Mouse (Mus musculus) intestine, embryonic 16.5 days (tissue): Measurements from ENCODE around the gene Cyb5r2. TPM values are rescaled to one million over a fixed set of nuclear protein-coding genes. Genes with fewer than 3 reads are reported as not detected.
A peak's percentile ranks its signal among the peaks of the same experiment; 100 is the strongest.

Source experiments
- ATAC-seq: fragments of 200-750 bp; cut with Nextera tagmentation; 2 replicates; pipeline ENCODE4 v1.8.0; 2017; ENCODE audit warnings: moderate TSS enrichment, moderate library complexity
- H3K27ac ChIP-seq: fragments of 300-500 bp; sonication (generic); 2 replicates; pipeline ENCODE4 v1.5.1; 2014; ENCODE audit warnings: mild to moderate bottlenecking, low read length
- H3K27me3 ChIP-seq: fragments of 300-500 bp; sonication (generic); replicated peaks from 2 replicates; pipeline ENCODE4 v1.6.1; 2014; ENCODE audit warnings: low read length, control low read depth, mixed read lengths; ENCODE audit not compliant: control insufficient read depth, insufficient read depth
- H3K36me3 ChIP-seq: fragments of 300-500 bp; sonication (generic); 2 replicates; pipeline ENCODE4 v1.6.1; 2014; ENCODE audit warnings: low read length, control low read depth; ENCODE audit not compliant: control insufficient read depth, insufficient read depth
- H3K4me1 ChIP-seq: fragments of 300-500 bp; sonication (generic); 2 replicates; pipeline ENCODE4 v1.6.1; 2014; ENCODE audit warnings: low read length, control low read depth, mixed read lengths; ENCODE audit not compliant: control insufficient read depth, insufficient read depth
- H3K4me2 ChIP-seq: fragments of 300-500 bp; sonication (generic); 2 replicates; pipeline ENCODE4 v1.6.1; 2014; ENCODE audit warnings: low read depth, low read length, control low read depth
- H3K4me3 ChIP-seq: fragments of 300-500 bp; sonication (generic); 2 replicates; pipeline ENCODE4 v1.5.1; 2014; ENCODE audit warnings: mild to moderate bottlenecking, low read length
- H3K9ac ChIP-seq: fragments of 300-500 bp; sonication (generic); 2 replicates; pipeline ENCODE4 v1.6.1; 2014; ENCODE audit warnings: low read depth, low read length
- H3K9me3 ChIP-seq: fragments of 300-500 bp; sonication (generic); 2 replicates; pipeline ENCODE4 v1.6.1; 2016; ENCODE audit warnings: low read length, control low read depth; ENCODE audit not compliant: control insufficient read depth
- WGBS: fragments of 180-500 bp; shearing (Covaris S2); extraction: QIAGEN DNeasy Blood & Tissue Kit; methylation state at CpG from one replicate; pipeline ENCODE4 v1.1.7; 2014; 5-methylcytosine and 5-hydroxymethylcytosine counted together
- polyA plus RNA-seq: library from polyadenylated mRNA; unstranded; fragments of >200 nt; fragmentation: Nextera tagmentation; extraction: Ambion mirVana; gene quantifications from 2 replicates; pipeline ENCODE4 v1.2.1, GENCODE M21; 2015

Gene Cyb5r2
- polyA plus RNA-seq, 1 experiment from 2014 or later, result 0.12 TPM

DNA sequence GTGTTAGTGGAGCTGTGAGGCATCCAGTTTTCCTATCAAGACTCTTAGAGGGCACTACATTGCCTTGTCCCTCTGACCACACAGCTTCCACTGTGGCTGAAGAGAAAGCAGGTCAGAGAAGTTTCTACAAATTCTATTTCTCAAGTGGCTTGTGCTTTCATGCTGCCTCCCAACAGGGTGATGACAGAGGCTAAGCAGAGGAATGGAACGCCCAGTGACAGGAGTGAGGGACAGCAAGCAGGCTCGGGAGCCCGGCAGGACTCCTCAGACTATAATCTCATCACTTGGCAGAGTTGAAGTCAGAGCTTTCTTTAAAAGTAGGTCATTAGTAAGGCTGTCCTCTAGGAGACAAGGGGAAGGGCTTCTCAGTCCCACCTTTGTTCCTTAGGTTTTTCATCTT lies 1.9 kb downstream of the Cyb5r2 start:
- no peaks in the 10 kb centered on the region for H3K9me3 ChIP-seq
- no peaks in the 10 kb centered on the region for H3K36me3 ChIP-seq
- no peak overlapping the region for H3K4me3 ChIP-seq
- 73% methylated on average over 3 of the region's 3 CpGs for WGBS
- no peak overlapping the region for H3K9ac ChIP-seq
- ATAC-seq, result no peak
- no peak overlapping the region for H3K4me2 ChIP-seq
- no peaks in the 10 kb centered on the region for H3K27me3 ChIP-seq
- 0 out of 2 replicates have a peak, but pooled peaks cover 6% of the 10 kb centered on the region for H3K4me1 ChIP-seq
- H3K27ac ChIP-seq, result no peak overlapping the region

DNA sequence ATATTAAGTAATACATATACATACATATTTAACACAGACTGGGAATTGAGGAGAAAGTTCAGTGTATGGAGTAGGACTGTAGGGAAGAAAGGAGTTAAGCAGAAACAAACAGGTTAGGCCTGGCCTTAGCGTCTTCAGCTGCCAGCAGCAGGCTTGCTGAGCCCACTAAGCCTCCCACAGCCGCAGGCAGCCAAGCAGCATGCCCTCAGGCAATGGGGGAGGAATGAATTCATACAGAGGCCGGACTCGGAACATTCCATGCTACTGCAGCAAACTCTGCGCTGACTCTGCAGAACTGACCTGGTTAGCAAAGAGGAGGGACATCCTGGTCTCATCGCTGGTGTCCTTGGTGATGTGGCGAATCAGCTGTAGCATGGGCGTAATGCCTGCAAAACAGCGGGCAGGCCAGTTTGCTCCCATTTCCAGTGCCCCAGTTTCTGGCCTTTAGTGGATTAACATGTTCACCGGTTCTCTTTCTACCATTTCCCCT lies 5.8 kb downstream of the Cyb5r2 start:
- no peak overlapping the region for H3K9ac ChIP-seq
- no peak overlapping the region for H3K4me3 ChIP-seq
- no peaks in the 10 kb centered on the region for H3K36me3 ChIP-seq
- H3K27ac ChIP-seq, result no peak overlapping the region
- no peaks in the 10 kb centered on the region for H3K27me3 ChIP-seq
- H3K9me3 ChIP-seq, result no peaks in the 10 kb centered on the region
- WGBS, result 79% methylated on average over 10 of the region's 10 CpGs
- no peak for ATAC-seq
- no peaks in the 10 kb centered on the region for H3K4me1 ChIP-seq
- H3K4me2 ChIP-seq, result no peak overlapping the region

DNA sequence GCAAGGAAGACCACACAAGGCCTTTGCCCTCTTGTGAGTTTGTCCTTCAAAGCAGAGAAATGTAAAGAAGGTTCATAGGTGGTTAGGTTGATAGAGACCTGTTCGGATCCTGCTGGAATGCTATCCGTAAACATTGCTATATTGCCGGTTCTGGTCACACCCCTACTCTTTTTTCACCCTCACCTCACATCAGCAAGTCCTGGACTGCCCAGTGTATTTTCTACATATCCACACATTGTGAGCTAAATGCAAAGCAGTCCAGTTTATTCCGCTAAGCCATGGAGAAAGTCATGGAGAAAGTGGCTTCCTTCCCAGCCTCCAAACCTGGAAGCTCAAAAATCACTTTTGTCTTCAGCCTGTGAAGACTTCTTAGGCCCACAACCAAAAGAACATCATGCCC lies 8.1 kb downstream of the Cyb5r2 start:
- no peaks in the 10 kb centered on the region for H3K36me3 ChIP-seq
- no peak for ATAC-seq
- H3K4me2 ChIP-seq, result no peak overlapping the region
- no peaks in the 10 kb centered on the region for H3K27me3 ChIP-seq
- no peak overlapping the region for H3K4me3 ChIP-seq
- no peak overlapping the region for H3K27ac ChIP-seq
- H3K4me1 ChIP-seq, result no peaks in the 10 kb centered on the region
- H3K9me3 ChIP-seq, result no peaks in the 10 kb centered on the region
- 78% methylated on average over 4 of the region's 4 CpGs for WGBS
- H3K9ac ChIP-seq, result no peak overlapping the region

DNA sequence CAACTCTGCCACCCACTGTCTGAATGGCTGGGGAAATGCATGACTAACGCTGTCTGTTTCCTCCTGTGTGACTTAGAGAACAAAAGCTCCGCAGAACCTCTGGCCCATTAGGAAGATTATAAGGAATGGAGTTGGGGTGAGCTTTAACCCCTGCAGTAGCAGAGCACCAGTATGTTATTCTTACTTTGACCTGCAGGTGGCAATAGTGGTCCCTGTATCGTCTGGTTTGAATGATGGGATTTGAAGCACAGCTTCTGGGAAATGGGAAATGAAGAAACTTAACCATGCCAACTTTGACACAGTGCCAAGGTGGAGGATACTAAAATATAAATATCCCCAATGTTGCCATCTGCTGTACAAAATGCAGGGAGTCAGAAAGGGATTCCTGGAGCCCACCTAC lies 8.6 kb downstream of the Cyb5r2 start:
- no peak overlapping the region for H3K9ac ChIP-seq
- H3K9me3 ChIP-seq, result no peaks in the 10 kb centered on the region
- H3K36me3 ChIP-seq, result no peaks in the 10 kb centered on the region
- H3K4me1 ChIP-seq, result no peaks in the 10 kb centered on the region
- no peak overlapping the region for H3K4me3 ChIP-seq
- 7% methylated on average over 3 of the region's 3 CpGs for whole genome bisulfite sequencing
- H3K27me3 ChIP-seq, result no peaks in the 10 kb centered on the region
- no peak overlapping the region for H3K27ac ChIP-seq
- ATAC-seq, result peak; percentile 68
- H3K4me2 ChIP-seq, result no peak overlapping the region

DNA sequence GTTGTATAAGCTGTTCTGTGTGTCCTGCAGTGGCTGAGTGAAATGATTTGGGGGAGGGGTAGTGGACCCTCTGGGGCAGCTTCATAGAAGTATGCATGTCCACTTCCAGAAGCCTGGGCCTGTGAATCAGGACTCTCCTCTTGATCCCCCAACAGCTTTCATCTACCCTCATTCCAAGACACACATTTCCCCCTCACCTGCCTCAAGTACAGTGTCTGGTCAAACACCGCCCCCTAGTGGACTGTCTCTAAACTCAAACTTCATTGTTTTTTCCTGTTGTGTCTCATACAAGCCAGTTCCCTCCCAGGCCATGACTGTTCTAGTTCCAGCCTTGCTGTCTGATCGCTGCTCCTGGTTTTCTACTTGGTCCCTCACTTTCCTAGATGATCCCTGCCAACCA lies 9.9 kb downstream of the Cyb5r2 start:
- Histone ChIP-seq H3K9me3 (no peaks in the 10 kb centered on the region), H3K4me1 (no peaks in the 10 kb centered on the region), H3K4me3 (no peak overlapping the region), H3K36me3 (peaks cover 2% of the 10 kb centered on the region; the same call in 1 of the 2 replicates), H3K27ac (no peak overlapping the region), H3K4me2 (no peak overlapping the region), H3K9ac (no peak overlapping the region), H3K27me3 (no peaks in the 10 kb centered on the region)
- peak; percentile 36; the same call in 1 of the 2 replicates for ATAC-seq
- WGBS, result 18% methylated on average over 2 of the region's 2 CpGs

DNA sequence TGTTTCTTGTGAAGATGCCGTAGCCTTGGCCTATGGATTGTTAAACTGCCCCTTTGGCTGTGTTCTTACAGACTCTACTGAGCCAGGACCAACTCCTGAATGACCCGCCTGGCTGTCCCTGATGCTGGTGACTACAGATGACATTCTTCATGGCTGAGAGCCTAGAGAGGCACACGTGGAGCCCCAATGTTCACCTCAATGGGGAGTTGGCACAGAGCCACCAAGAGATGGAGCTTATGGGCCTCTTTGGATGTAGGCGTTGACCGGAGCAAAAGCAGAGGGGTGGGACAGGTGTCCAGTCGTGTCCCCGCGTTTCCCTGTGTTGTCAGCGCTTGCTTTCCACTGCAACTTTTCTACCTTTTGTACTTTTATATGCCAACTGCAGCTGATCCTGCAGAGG lies 10.4 kb downstream of the Cyb5r2 start:
- no peak overlapping the region for H3K4me2 ChIP-seq
- H3K9me3 ChIP-seq, result no peaks in the 10 kb centered on the region
- no peaks in the 10 kb centered on the region for H3K4me1 ChIP-seq
- peaks cover 4% of the 10 kb centered on the region; the same call in 1 of the 2 replicates for H3K36me3 ChIP-seq
- H3K9ac ChIP-seq, result no peak overlapping the region
- WGBS, result 87% methylated on average over 9 of the region's 9 CpGs
- H3K4me3 ChIP-seq, result no peak overlapping the region
- ATAC-seq, result no peak
- H3K27me3 ChIP-seq, result no peaks in the 10 kb centered on the region
- no peak overlapping the region for H3K27ac ChIP-seq

DNA sequence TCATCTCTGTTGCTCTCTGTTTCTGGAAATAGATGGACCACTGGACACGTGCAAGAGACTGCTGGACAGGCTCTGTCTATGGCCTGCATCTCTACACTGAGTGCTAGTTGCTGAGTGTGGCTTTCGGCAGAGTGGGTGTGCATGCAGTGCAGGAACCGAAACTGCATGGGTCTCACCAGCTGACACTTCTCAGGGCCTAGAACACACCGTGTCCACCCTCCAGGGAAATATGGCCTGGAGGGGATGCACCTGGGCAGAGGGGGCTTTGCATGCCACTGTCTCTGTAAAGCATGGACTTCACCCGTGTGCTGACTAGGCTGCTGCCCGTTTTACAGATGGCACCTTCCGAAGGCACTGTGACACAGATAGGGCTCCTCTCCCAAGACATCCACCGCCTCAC lies 11.8 kb downstream of the Cyb5r2 start:
- no peak for ATAC-seq
- no peak overlapping the region for H3K27ac ChIP-seq
- 92% methylated on average over 8 of the region's 8 CpGs for WGBS
- no peaks in the 10 kb centered on the region for H3K27me3 ChIP-seq
- H3K9me3 ChIP-seq, result no peaks in the 10 kb centered on the region
- H3K4me1 ChIP-seq, result no peaks in the 10 kb centered on the region
- H3K9ac ChIP-seq, result no peak overlapping the region
- no peak overlapping the region for H3K4me3 ChIP-seq
- H3K4me2 ChIP-seq, result no peak overlapping the region
- H3K36me3 ChIP-seq, result peaks cover 4% of the 10 kb centered on the region; the same call in 1 of the 2 replicates

DNA sequence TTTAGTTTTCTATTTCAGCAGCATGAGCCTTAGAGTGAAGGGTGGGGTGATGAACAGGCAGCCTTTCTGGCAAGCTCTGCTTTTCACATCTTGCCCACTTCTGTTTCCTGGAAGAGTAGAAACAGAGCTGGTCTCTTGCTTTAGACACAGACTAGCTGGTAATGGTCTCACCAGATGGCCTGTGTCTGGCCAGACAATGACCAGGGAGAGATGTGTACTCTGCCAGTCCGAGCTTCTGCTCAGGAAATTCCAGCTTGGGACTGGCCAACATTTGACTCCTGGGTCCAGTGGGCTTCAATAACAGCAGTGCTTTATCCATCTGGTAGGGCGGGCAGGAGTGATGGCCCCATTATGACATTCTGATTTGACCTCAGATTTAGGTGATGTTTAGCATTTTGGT lies 12.7 kb downstream of the Cyb5r2 start:
- Histone ChIP-seq H3K4me2 (no peak overlapping the region), H3K4me1 (no peaks in the 10 kb centered on the region), H3K9ac (no peak overlapping the region), H3K36me3 (peaks cover 4% of the 10 kb centered on the region; the same call in 1 of the 2 replicates), H3K9me3 (no peaks in the 10 kb centered on the region), H3K4me3 (no peak overlapping the region), H3K27ac (no peak overlapping the region), H3K27me3 (no peaks in the 10 kb centered on the region)
- no peak for ATAC-seq
- WGBS, result 66% methylated on average over 2 of the region's 2 CpGs

DNA sequence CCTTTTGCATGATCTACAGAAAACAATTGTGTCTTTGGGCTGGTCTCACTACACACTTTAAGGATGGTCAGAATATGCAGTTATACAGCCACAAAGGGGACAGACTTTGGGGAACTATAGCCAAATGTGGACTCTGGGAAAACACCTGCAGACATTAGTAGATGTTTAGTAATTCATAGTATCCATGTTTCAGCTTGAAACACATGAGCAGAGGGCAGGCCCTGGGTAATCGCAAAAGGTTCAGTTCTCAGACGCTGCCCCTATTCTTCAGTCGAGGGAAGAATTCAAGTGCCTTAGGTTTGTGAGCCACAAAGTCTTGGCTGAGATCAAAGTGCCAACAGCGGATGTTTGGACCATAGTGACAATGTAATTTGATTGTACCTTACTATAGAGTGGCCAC lies 13.4 kb downstream of the Cyb5r2 start:
- Histone ChIP-seq H3K4me3 (no peak overlapping the region), H3K36me3 (peaks cover 4% of the 10 kb centered on the region; the same call in 1 of the 2 replicates), H3K9ac (no peak overlapping the region; the same call in 1 of the 2 replicates), H3K27me3 (no peaks in the 10 kb centered on the region), H3K27ac (no peak overlapping the region), H3K9me3 (no peaks in the 10 kb centered on the region), H3K4me1 (no peaks in the 10 kb centered on the region), H3K4me2 (no peak overlapping the region)
- ATAC-seq, result no peak
- WGBS, result 85% methylated on average over 4 of the region's 4 CpGs

DNA sequence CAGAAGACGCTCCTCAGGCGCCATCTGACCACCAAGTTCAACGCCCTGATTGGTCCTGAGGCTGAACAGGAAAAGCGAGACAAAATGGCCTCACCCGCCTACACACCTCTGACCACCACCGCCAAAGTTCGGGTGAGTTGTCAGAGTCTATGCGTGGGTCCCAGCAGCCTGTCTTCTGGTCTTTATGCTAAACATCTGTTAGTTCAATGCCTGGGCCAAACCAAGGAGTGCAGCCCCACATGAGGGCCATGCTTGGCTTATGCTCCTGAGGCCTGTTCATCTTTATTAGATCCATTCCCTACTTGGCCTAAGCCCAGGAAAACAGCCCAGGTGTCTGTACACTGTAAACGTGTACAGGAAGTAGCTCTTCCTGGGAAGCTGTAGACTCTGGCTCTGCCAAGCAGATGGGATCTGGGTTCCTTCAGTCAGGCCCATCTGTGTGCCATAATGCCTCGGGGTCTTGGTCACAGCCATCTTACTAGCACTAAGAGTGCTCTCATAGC lies 14.8 kb downstream of the Cyb5r2 start:
- ATAC-seq, result no peak
- Histone ChIP-seq H3K36me3 (peaks cover 4% of the 10 kb centered on the region; the same call in 1 of the 2 replicates), H3K9ac (no peak overlapping the region), H3K27me3 (no peaks in the 10 kb centered on the region), H3K4me3 (no peak overlapping the region), H3K4me2 (no peak overlapping the region), H3K9me3 (no peaks in the 10 kb centered on the region), H3K4me1 (no peaks in the 10 kb centered on the region), H3K27ac (no peak overlapping the region)
- WGBS, result 80% methylated on average over 10 of the region's 10 CpGs
